Mouse (Mus musculus): ENCODE results near the gene Hspd1. TPM values are rescaled to one million over a fixed set of nuclear protein-coding genes. Genes with fewer than 3 reads are reported as not detected.

Hspd1 gene
- polyA plus RNA-seq, 1 experiment from 2014 or later: 255 TPM

- Histone ChIP-seq H3K4me1 (ENCODE audit: control insufficient read depth, insufficient read depth, low read length) (no peaks in the 10 kb centered on the region), H3K9ac (ENCODE audit: low read depth, low read length) (no peak overlapping the region), H3K9me3 (replicated peaks; ENCODE audit: control insufficient read depth, low read length, poor library complexity, severe bottlenecking) (no peaks in the 10 kb centered on the region), H3K27me3 (ENCODE audit: control insufficient read depth, insufficient read depth, low read depth, low read length) (no peaks in the 10 kb centered on the region), H3K36me3 (ENCODE audit: control insufficient read depth, insufficient read depth, low read length) (no peaks in the 10 kb centered on the region), H3K4me2 (ENCODE audit: low read length) (no peak overlapping the region), H3K4me3 (ENCODE audit: low read depth, low read length) (no peak overlapping the region), H3K27ac (ENCODE audit: low read length) (no peak overlapping the region)
- no peak for ATAC-seq
Measured at GRCm38 (mm10) chr1:55031026-55031779, 56.8 kb downstream of the Hspd1 start.

GRCm38 (mm10) chr1:55029446-55029845, 58.6 kb downstream of the Hspd1 start:
- peaks cover 12% of the 10 kb centered on the region for H3K4me1 ChIP-seq (ENCODE audit: control insufficient read depth, insufficient read depth, low read length)
- H3K27ac ChIP-seq (ENCODE audit: low read length): no peak overlapping the region
- no peaks in the 10 kb centered on the region for H3K27me3 ChIP-seq (ENCODE audit: control insufficient read depth, insufficient read depth, low read depth, low read length)
- 78% methylated on average over 4 of the region's 4 CpGs for WGBS
- H3K36me3 ChIP-seq (ENCODE audit: control insufficient read depth, insufficient read depth, low read length): no peaks in the 10 kb centered on the region
- H3K4me3 ChIP-seq (ENCODE audit: low read depth, low read length): no peak overlapping the region
- no peak for ATAC-seq
- H3K9ac ChIP-seq (ENCODE audit: low read depth, low read length): no peak overlapping the region
- H3K4me2 ChIP-seq (ENCODE audit: low read length): no peak overlapping the region
- H3K9me3 ChIP-seq (replicated peaks; ENCODE audit: control insufficient read depth, low read length, poor library complexity, severe bottlenecking): no peaks in the 10 kb centered on the region

GRCm38 (mm10) chr1:55028512-55029249, 59.4 kb downstream of the Hspd1 start:
- ATAC-seq: no peak
- no peak overlapping the region for H3K9ac ChIP-seq (ENCODE audit: low read depth, low read length)
- H3K27ac ChIP-seq (ENCODE audit: low read length): no peak overlapping the region
- H3K4me3 ChIP-seq (ENCODE audit: low read depth, low read length): no peak overlapping the region
- WGBS: 92% methylated on average over 11 of the region's 11 CpGs
- no peaks in the 10 kb centered on the region for H3K27me3 ChIP-seq (ENCODE audit: control insufficient read depth, insufficient read depth, low read depth, low read length)
- H3K4me1 ChIP-seq (ENCODE audit: control insufficient read depth, insufficient read depth, low read length): peaks cover 14% of the 10 kb centered on the region
- H3K4me2 ChIP-seq (ENCODE audit: low read length): no peak overlapping the region
- no peaks in the 10 kb centered on the region for H3K9me3 ChIP-seq (replicated peaks; ENCODE audit: control insufficient read depth, low read length, poor library complexity, severe bottlenecking)
- no peaks in the 10 kb centered on the region for H3K36me3 ChIP-seq (ENCODE audit: control insufficient read depth, insufficient read depth, low read length)

GRCm38 (mm10) chr1:55027966-55028365, 60.1 kb downstream of the Hspd1 start:
- H3K4me3 ChIP-seq (ENCODE audit: low read depth, low read length): peak overlapping the region; percentile 78; the same call in 1 of the 2 replicates
- no peaks in the 10 kb centered on the region for H3K27me3 ChIP-seq (ENCODE audit: control insufficient read depth, insufficient read depth, low read depth, low read length)
- WGBS: 83% methylated on average over 1 of the region's 1 CpGs
- H3K4me2 ChIP-seq (ENCODE audit: low read length): no peak overlapping the region; the same call in 1 of the 2 replicates
- H3K9me3 ChIP-seq (replicated peaks; ENCODE audit: control insufficient read depth, low read length, poor library complexity, severe bottlenecking): no peaks in the 10 kb centered on the region
- H3K9ac ChIP-seq (ENCODE audit: low read depth, low read length): no peak overlapping the region; the same call in 1 of the 2 replicates
- peak overlapping the region; percentile 94 for H3K27ac ChIP-seq (ENCODE audit: low read length)
- peaks cover 14% of the 10 kb centered on the region for H3K4me1 ChIP-seq (ENCODE audit: control insufficient read depth, insufficient read depth, low read length)
- ATAC-seq: no peak
- H3K36me3 ChIP-seq (ENCODE audit: control insufficient read depth, insufficient read depth, low read length): no peaks in the 10 kb centered on the region

Other genes with a start within 250 kb of the Hspd1 start
- gene Ankrd44, start 161.9 kb downstream of the Hspd1 start, polyA plus RNA-seq (2015; fragmentation: Nextera tagmentation; extraction: Ambion mirVana): 29.9 and 31.4 TPM in 2 replicates
- 297 and 327 TPM in 2 replicates for gene Sf3b1, start 60.8 kb downstream of the Hspd1 start, polyA plus RNA-seq (2015; fragmentation: Nextera tagmentation; extraction: Ambion mirVana)
- 29.9 and 34.4 TPM in 2 replicates for gene Coq10b, start 35.5 kb downstream of the Hspd1 start, polyA plus RNA-seq (2015; fragmentation: Nextera tagmentation; extraction: Ambion mirVana)
- 224 and 238 TPM in 2 replicates for gene Hspe1, start 111 bp downstream of the Hspd1 start, polyA plus RNA-seq (2015; fragmentation: Nextera tagmentation; extraction: Ambion mirVana)
- gene Mob4, start 43.0 kb upstream of the Hspd1 start, polyA plus RNA-seq (2015; fragmentation: Nextera tagmentation; extraction: Ambion mirVana): 171 and 194 TPM in 2 replicates
- gene Rftn2, start 138.5 kb upstream of the Hspd1 start, polyA plus RNA-seq (2015; fragmentation: Nextera tagmentation; extraction: Ambion mirVana): 7.9 and 10.6 TPM in 2 replicates
- 3.7 and 4.0 TPM in 2 replicates for gene Mars2, start 148.9 kb upstream of the Hspd1 start, polyA plus RNA-seq (2015; fragmentation: Nextera tagmentation; extraction: Ambion mirVana)

All from midbrain, embryonic 16.5 days (tissue).